Mouse (Mus musculus) layer of hippocampus, adult 2 months (tissue): ENCODE measurements at regions not wholly inside any gene's neighbourhood (a gene's known extent, or its start where the extent isn't known, plus 50 kb on each side); places are given as distances from the start of the nearest gene placed in this dataset.

Source experiments
- DNase-seq, 2 experiments: peaks; one replicate each; pipeline ENCODE4 v3.0.0; 2022; ENCODE audit warnings: low spot score in 2 of 2
- H3K27ac ChIP-seq: fragments of 200-600 bp; 2 replicates; pipeline ENCODE4 v1.8.1; 2022
- H3K4me3 ChIP-seq: fragments of 200-600 bp; 2 replicates; pipeline ENCODE4 v1.8.1; 2022; ENCODE audit warnings: mild to moderate bottlenecking
- CTCF ChIP-seq: fragments of 200-600 bp; conservative IDR thresholded peaks from 2 replicates; pipeline ENCODE4 v1.8.1; 2022; ENCODE audit warnings: antibody characterized with exemption, mild to moderate bottlenecking, moderate library complexity

DNA sequence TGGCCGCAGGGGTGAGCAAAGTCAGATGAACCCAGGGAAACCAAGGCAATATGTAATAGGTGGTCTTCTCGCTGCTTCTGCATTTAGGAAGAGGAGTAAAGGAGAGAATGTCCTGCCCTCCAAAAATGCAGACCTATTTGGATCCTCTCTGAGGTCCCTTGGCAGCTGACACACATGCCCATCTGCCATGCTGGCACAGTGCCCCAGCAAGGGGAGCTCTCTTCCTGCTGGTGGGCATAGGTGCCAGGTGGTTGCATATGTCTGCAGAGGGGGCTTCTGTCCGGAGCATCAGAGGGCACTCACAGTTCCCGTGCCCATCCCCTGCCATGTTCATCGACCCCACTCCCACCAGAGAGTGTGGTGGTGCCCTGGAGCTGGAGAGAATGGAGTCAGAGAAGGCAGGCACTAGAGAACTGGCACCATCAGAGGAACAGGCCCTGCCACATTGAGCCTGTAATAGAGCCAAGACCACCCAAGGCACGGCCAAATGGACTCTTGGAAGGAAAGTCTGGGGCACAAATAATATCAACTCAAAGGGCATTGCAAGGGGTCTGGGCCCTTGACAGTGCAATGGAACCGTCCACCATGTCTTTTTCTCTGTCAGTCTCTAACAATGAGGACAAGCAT is 222.7 kb upstream of the Cadm1 start:
- H3K4me3 ChIP-seq: no peak overlapping the region
- no peak for TF ChIP-seq CTCF
- DNase-seq: peak in 1 of 2 experiments; percentile 37
- no peak overlapping the region for H3K27ac ChIP-seq

- TF ChIP-seq CTCF: no peak
- no peak for DNase-seq
- Histone ChIP-seq H3K4me3 (no peak overlapping the region), H3K27ac (no peak overlapping the region)
These were observed 222.0 kb upstream of the Cadm1 start for GRCm38 (mm10) chr9:47307752-47308500.

- TF ChIP-seq CTCF: no peak
- no peak overlapping the region for H3K27ac ChIP-seq
- no peak for DNase-seq
- H3K4me3 ChIP-seq: no peak overlapping the region
These were observed 216.5 kb upstream of the Cadm1 start for GRCm38 (mm10) chr9:47313433-47313832.

GRCm38 (mm10) chr9:47314236-47314635 is 215.7 kb upstream of the Cadm1 start:
- H3K4me3 ChIP-seq: no peak overlapping the region
- no peak for TF ChIP-seq CTCF
- no peak overlapping the region for H3K27ac ChIP-seq
- DNase-seq: no peak

- no peak for TF ChIP-seq CTCF
- Histone ChIP-seq H3K4me3 (no peak overlapping the region), H3K27ac (no peak overlapping the region)
- no peak for DNase-seq
These were observed 209.6 kb upstream of the Cadm1 start for GRCm38 (mm10) chr9:47320345-47320744.

DNA sequence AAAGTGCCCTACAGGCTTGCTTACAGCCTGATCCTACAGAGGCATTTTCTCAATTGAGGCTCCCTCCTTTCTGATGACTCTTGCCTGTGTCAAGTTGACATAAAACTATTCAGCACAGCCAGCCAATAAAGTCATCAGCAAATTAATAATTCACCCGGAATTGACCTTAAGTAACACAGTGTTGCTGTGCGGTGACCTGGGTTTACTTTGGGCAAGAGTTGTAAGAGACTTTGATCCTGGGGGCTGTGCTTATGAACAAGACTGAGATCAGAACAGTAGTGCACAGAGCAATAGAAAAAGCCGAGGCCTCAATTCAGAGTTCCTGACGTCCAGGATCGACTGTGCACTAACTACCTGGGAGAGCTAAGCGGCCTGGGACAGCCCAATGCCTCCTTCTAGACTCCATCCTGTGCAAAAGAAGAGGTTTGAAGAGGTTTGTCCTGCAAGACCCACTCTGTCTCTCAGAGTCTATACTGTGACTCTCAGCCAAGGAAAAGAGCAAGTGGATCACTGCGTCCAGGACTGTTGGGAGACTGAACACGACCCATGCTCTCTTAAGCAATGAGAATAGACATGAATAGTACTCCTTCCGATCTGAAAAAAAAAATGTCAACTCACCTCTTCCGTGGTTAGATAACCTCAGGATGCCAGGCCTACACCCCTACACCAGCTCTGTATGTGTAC is 208.7 kb upstream of the Cadm1 start:
- TF ChIP-seq CTCF: no peak
- H3K27ac ChIP-seq: no peak overlapping the region
- no peak for DNase-seq
- no peak overlapping the region for H3K4me3 ChIP-seq

GRCm38 (mm10) chr9:47322293-47322692 is 207.7 kb upstream of the Cadm1 start:
- Histone ChIP-seq H3K27ac (no peak overlapping the region), H3K4me3 (no peak overlapping the region)
- DNase-seq: no peak
- TF ChIP-seq CTCF: no peak

- TF ChIP-seq CTCF: no peak
- no peak overlapping the region for H3K4me3 ChIP-seq
These were observed 206.9 kb upstream of the Cadm1 start for GRCm38 (mm10) chr9:47323051-47323450.

DNA sequence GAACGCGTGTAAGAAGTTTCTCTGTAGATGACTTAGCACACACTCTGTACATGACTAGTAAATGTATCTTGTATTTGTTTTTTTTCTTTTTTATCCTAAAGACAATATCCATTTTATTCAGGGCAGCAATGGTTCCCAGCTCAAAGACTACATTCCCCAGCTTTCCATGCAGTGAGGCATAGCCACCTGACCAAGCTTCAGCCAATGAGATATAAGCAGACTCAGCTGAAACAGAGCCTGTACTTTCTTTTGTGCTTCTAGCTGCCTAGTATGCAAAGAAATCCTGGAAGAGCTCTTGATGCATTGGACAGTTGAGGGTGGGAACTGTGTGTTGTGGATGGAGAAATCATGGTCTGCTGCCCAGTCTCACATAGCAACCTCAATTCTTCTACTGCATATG is 202.4 kb upstream of the Cadm1 start:
- Histone ChIP-seq H3K4me3 (no peak overlapping the region), H3K27ac (no peak overlapping the region)
- DNase-seq: peak in 1 of 2 experiments; percentile 40
- no peak for TF ChIP-seq CTCF

More at GRCm38 (mm10) chr9:47323051-47323450, 206.9 kb upstream of the Cadm1 start:
- no peak overlapping the region for H3K27ac ChIP-seq
- no peak for DNase-seq

DNA sequence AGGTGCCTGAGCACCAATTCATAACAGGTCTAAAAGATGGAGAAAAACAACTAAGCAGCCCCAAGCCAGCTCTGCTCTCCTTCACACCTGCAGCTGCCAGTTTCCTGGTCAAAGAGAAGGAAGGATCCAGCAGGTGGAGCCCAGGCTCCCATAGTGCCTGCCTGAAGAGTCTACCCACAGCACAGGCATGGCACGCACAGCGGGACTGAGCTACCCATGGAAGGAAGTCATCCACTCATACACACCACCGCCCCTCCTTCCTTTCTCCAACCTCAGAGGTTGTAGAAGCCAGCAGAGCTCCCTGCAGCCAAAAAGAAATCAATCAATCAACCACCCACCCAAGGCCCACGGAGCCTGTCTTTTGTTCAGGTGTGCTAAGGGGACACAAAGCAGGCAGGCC is 197.0 kb upstream of the Cadm1 start:
- peak; percentile 52 for TF ChIP-seq CTCF
- no peak for DNase-seq
- H3K4me3 ChIP-seq: no peak overlapping the region
- no peak overlapping the region for H3K27ac ChIP-seq

DNA sequence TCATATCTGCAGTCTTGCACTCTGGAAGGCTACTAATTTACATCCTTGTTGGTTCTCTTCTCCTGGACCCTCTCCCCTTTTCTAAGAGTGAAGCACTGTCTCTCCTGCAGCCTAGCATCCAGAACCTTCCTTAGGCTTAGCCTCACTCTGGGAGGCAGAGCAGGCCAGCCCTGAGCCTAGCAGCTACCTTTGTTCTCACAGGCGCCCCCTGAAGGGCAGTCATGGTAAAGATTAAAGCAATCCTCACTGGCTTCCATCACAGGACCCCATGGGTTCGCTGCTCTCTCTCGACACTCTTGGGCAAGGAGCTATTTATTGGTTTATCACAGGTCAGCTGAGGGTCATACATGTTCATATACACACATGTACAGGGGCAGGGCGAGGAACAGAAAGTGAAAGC is 191.8 kb upstream of the Cadm1 start:
- no peak overlapping the region for H3K27ac ChIP-seq
- DNase-seq: peak in 1 of 2 experiments; percentile 44
- no peak overlapping the region for H3K4me3 ChIP-seq
- TF ChIP-seq CTCF: peak; percentile 73

DNA sequence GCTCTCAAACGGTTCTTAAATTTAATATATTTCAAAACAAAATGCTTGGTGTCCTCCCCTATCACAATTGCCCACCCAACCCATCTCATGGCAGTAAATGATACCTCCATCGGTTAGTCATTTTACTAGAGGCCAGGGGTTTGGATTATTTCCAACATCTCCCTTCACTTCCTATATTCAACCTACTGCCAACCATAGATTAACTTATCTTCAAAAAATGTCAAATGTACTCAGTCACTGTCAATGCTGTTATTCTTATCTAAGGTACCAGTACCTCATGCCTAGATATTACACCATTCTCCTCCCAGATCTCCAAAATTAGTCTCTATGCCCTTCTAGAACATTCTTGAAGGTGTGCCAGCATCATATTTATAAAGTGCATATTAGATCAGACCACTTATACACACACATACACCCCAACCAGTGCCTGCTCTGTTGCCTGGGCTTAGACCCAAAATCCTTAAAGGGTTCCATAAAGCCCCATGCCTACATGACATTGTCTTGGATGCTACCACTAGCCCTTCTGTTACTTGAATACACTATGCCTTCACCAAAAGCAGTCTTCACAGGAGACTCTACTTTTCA is 183.4 kb upstream of the Cadm1 start:
- H3K4me3 ChIP-seq: no peak overlapping the region
- no peak for DNase-seq
- H3K27ac ChIP-seq: no peak overlapping the region
- TF ChIP-seq CTCF: no peak

- no peak for DNase-seq
- no peak overlapping the region for H3K27ac ChIP-seq
- no peak overlapping the region for H3K4me3 ChIP-seq
- TF ChIP-seq CTCF: no peak
These were observed 179.7 kb upstream of the Cadm1 start for GRCm38 (mm10) chr9:47350301-47350700.
